Mouse (Mus musculus): ENCODE results near the gene Chpf. TPM values are rescaled to one million over a fixed set of nuclear protein-coding genes. Genes with fewer than 3 reads are reported as not detected.
A peak's percentile ranks its signal among the peaks of the same experiment; 100 is the strongest.

Chpf gene
- polyA plus RNA-seq, 1 experiment from 2014 or later: 21.6 TPM

GRCm38 (mm10) chr1:75511437-75512210 lies 32.5 kb upstream of the Chpf start:
- no peaks in the 10 kb centered on the region for H3K9me3 ChIP-seq (replicated peaks; ENCODE audit: control insufficient read depth, low read length)
- no peaks in the 10 kb centered on the region for H3K36me3 ChIP-seq (ENCODE audit: control insufficient read depth, insufficient read depth, low read length)
- ATAC-seq: no peak
- no peak for DNase-seq (ENCODE audit: low spot score)
- 59% methylated on average over 4 of the region's 4 CpGs for WGBS
- no peaks in the 10 kb centered on the region for H3K4me1 ChIP-seq (ENCODE audit: control insufficient read depth, insufficient read depth, low read length)
- no peak overlapping the region for H3K4me2 ChIP-seq (ENCODE audit: low read length)
- 0 out of 2 replicates have a peak, but pooled peaks cover 4% of the 10 kb centered on the region for H3K27me3 ChIP-seq (replicated peaks; ENCODE audit: control insufficient read depth, insufficient read depth, low read length)
- no peak overlapping the region for H3K27ac ChIP-seq (ENCODE audit: low read depth, low read length)
- no peak overlapping the region for H3K4me3 ChIP-seq (ENCODE audit: low read depth, low read length)
- H3K9ac ChIP-seq (ENCODE audit: low read length): no peak overlapping the region

DNA sequence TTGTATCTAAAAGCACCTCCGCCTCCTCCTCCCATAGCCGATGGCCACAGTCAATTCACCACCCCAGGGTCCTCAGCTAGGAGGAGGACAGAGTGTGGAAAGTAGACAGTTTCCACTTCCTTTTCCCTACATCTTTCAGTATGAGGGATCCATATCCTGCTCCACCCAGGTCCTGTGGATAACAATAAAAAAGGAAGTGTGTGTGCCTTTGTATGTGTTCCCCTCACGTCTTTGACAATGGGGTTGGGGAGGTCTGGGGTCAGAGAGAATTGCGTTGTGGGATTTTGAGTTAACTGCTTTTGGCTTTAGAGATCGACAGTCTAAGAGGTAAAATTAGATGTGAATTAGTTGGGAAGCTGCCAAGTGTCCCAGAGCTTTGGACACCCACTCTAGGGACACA lies 31.0 kb upstream of the Chpf start:
- 72% methylated on average over 5 of the region's 5 CpGs for WGBS
- Histone ChIP-seq H3K27ac (ENCODE audit: low read depth, low read length) (no peak overlapping the region), H3K9ac (ENCODE audit: low read length) (no peak overlapping the region), H3K4me3 (ENCODE audit: low read depth, low read length) (no peak overlapping the region), H3K9me3 (replicated peaks; ENCODE audit: control insufficient read depth, low read length) (no peaks in the 10 kb centered on the region), H3K36me3 (ENCODE audit: control insufficient read depth, insufficient read depth, low read length) (no peaks in the 10 kb centered on the region), H3K4me2 (ENCODE audit: low read length) (no peak overlapping the region), H3K27me3 (replicated peaks; ENCODE audit: control insufficient read depth, insufficient read depth, low read length) (0 out of 2 replicates have a peak, but pooled peaks cover 4% of the 10 kb centered on the region), H3K4me1 (ENCODE audit: control insufficient read depth, insufficient read depth, low read length) (peaks cover under 1% of the 10 kb centered on the region)
- no peak for ATAC-seq
- no peak for DNase-seq (ENCODE audit: low spot score)

GRCm38 (mm10) chr1:75509586-75509985 lies 30.5 kb upstream of the Chpf start:
- Histone ChIP-seq H3K4me1 (ENCODE audit: control insufficient read depth, insufficient read depth, low read length) (peaks cover 3% of the 10 kb centered on the region), H3K4me3 (ENCODE audit: low read depth, low read length) (no peak overlapping the region), H3K36me3 (ENCODE audit: control insufficient read depth, insufficient read depth, low read length) (no peaks in the 10 kb centered on the region), H3K27ac (ENCODE audit: low read depth, low read length) (no peak overlapping the region), H3K9me3 (replicated peaks; ENCODE audit: control insufficient read depth, low read length) (no peaks in the 10 kb centered on the region), H3K27me3 (replicated peaks; ENCODE audit: control insufficient read depth, insufficient read depth, low read length) (0 out of 2 replicates have a peak, but pooled peaks cover 4% of the 10 kb centered on the region), H3K9ac (ENCODE audit: low read length) (no peak overlapping the region), H3K4me2 (ENCODE audit: low read length) (no peak overlapping the region)
- DNase-seq (ENCODE audit: low spot score) (no peak), ATAC-seq (no peak)
- WGBS: 59% methylated on average over 20 of the region's 20 CpGs

DNA sequence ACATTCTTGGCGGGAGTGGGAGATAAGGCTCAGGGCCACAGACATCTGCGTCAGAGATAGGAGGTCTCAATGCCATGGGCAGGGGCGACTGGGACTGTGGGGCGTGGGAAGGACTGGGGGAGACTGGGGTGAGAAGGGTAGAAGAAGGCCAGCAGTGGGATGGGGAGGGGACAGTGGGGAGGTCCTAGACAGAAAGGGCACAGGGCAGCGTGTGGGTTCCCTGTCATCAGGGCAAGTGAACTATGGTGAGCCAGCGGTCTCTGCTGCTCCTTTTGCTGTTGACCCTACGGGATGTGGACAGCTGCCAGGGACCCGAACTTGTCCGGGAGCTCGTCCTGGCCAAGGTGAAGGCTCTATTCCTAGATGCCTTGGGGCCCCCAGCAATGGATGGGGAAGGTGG lies 27.9 kb upstream of the Chpf start, which contains the start of gene Inha:
TSS of gene Inha (plus strand) at position 72 of the 400 bp plus-strand sequence.
- Histone ChIP-seq H3K4me2 (ENCODE audit: low read length) (peak within 1 kb of the TSS; percentile 76), H3K27ac (ENCODE audit: low read depth, low read length) (peak within 1 kb of the TSS; percentile 79), H3K36me3 (ENCODE audit: control insufficient read depth, insufficient read depth, low read length) (peaks cover 6% of the 10 kb centered on the region), H3K4me3 (ENCODE audit: low read depth, low read length) (peak within 1 kb of the TSS; percentile 86), H3K27me3 (replicated peaks; ENCODE audit: control insufficient read depth, insufficient read depth, low read length) (0 out of 2 replicates have a peak, but pooled peaks cover 4% of the 10 kb centered on the region), H3K9ac (ENCODE audit: low read length) (peak within 1 kb of the TSS; percentile 97), H3K9me3 (replicated peaks; ENCODE audit: control insufficient read depth, low read length) (no peaks in the 10 kb centered on the region), H3K4me1 (ENCODE audit: control insufficient read depth, insufficient read depth, low read length) (peaks cover 9% of the 10 kb centered on the region)
- DNase-seq (ENCODE audit: low spot score) (no peak), ATAC-seq (no peak)
- 83% methylated on average over 10 of the region's 10 CpGs for WGBS

GRCm38 (mm10) chr1:75505956-75506831 lies 27.1 kb upstream of the Chpf start, which contains the start of gene Obsl1:
Obsl1 (minus strand) TSS chr1:75506452.
- H3K36me3 ChIP-seq (ENCODE audit: control insufficient read depth, insufficient read depth, low read length): peaks cover 13% of the 10 kb centered on the region

GRCm38 (mm10) chr1:75505159-75505955 lies 26.2 kb upstream of the Chpf start:
- Histone ChIP-seq H3K4me3 (ENCODE audit: low read depth, low read length) (peak overlapping the region; percentile 86), H3K4me2 (ENCODE audit: low read length) (peak overlapping the region; percentile 76), H3K4me1 (ENCODE audit: control insufficient read depth, insufficient read depth, low read length) (peaks cover 9% of the 10 kb centered on the region), H3K27ac (ENCODE audit: low read depth, low read length) (peak overlapping the region; percentile 79), H3K27me3 (replicated peaks; ENCODE audit: control insufficient read depth, insufficient read depth, low read length) (0 out of 2 replicates have a peak, but pooled peaks cover 4% of the 10 kb centered on the region), H3K9ac (ENCODE audit: low read length) (peak overlapping the region; percentile 97), H3K36me3 (ENCODE audit: control insufficient read depth, insufficient read depth, low read length) (peaks cover 19% of the 10 kb centered on the region), H3K9me3 (replicated peaks; ENCODE audit: control insufficient read depth, low read length) (no peaks in the 10 kb centered on the region)
- DNase-seq (ENCODE audit: low spot score): peak; percentile 76
- ATAC-seq: peak; percentile 80
- whole genome bisulfite sequencing: under 1% methylated on average over 84 of the region's 84 CpGs

More at GRCm38 (mm10) chr1:75505956-75506831, 27.1 kb upstream of the Chpf start, which contains the start of gene Obsl1:
- 0 out of 2 replicates have a peak, but pooled peaks cover 4% of the 10 kb centered on the region for H3K27me3 ChIP-seq (replicated peaks; ENCODE audit: control insufficient read depth, insufficient read depth, low read length)
- H3K4me1 ChIP-seq (ENCODE audit: control insufficient read depth, insufficient read depth, low read length): peaks cover 9% of the 10 kb centered on the region
- H3K9me3 ChIP-seq (replicated peaks; ENCODE audit: control insufficient read depth, low read length): no peaks in the 10 kb centered on the region
- H3K4me3 ChIP-seq (ENCODE audit: low read depth, low read length): peak within 1 kb of the TSS; percentile 86
- peak within 1 kb of the TSS; percentile 76 for H3K4me2 ChIP-seq (ENCODE audit: low read length)
- DNase-seq (ENCODE audit: low spot score) (peak; percentile 75), ATAC-seq (peak; percentile 82)
- H3K9ac ChIP-seq (ENCODE audit: low read length): peak within 1 kb of the TSS; percentile 97
- H3K27ac ChIP-seq (ENCODE audit: low read depth, low read length): peak within 1 kb of the TSS; percentile 79
- under 1% methylated on average over 49 of the region's 65 CpGs for WGBS

DNA sequence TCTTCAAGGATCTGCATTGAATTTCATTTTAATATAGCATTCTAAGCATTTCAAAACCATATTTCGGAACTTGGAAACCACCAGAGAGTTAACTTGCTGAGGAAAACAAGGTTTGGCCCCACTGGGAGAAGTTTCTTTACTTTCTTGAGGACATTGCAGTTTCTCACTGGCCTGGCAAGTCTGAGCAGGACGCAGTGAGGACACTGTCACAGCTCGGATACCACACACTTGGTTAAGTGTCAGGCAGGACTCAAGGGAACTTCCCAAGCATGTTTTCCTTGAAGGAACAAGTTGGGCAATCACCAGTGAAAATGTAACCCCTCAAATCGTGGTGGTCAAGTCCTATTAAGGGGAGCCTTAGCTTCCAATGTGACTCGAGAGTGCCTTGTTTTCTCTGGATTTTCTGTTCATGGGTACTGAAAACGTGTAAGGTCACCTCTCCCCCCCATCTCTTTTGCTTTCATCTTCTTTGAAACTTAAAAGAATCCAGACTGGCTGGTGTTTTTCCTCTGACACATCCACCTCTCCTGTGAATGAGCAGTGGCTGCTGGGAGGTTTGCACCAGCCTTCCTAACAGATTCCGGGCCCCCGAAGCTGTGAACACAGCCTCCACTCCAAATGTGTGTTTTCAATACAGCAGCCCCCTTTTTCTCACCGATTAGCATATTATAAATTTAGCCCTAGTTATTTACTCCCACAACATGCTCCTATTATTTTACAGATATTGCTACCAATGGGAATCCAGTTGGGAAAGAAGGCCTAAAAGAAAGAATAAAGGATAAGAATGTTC lies 25.3 kb upstream of the Chpf start:
- DNase-seq (ENCODE audit: low spot score): no peak
- no peak overlapping the region for H3K27ac ChIP-seq (ENCODE audit: low read depth, low read length)

More for the DNA sequence above, 25.3 kb upstream of the Chpf start:
- ATAC-seq: no peak
- H3K9ac ChIP-seq (ENCODE audit: low read length): peak overlapping the region; percentile 97
- WGBS: 64% methylated on average over 9 of the region's 9 CpGs
- H3K4me2 ChIP-seq (ENCODE audit: low read length): peak overlapping the region; percentile 76
- peaks cover 9% of the 10 kb centered on the region for H3K4me1 ChIP-seq (ENCODE audit: control insufficient read depth, insufficient read depth, low read length)
- H3K4me3 ChIP-seq (ENCODE audit: low read depth, low read length): peak overlapping the region; percentile 86
- no peaks in the 10 kb centered on the region for H3K9me3 ChIP-seq (replicated peaks; ENCODE audit: control insufficient read depth, low read length)
- H3K36me3 ChIP-seq (ENCODE audit: control insufficient read depth, insufficient read depth, low read length): peaks cover 28% of the 10 kb centered on the region
- 0 out of 2 replicates have a peak, but pooled peaks cover 4% of the 10 kb centered on the region for H3K27me3 ChIP-seq (replicated peaks; ENCODE audit: control insufficient read depth, insufficient read depth, low read length)

All from forebrain, embryonic 14.5 days (tissue).